Mouse (Mus musculus) layer of hippocampus, postnatal 36 days (tissue): Measurements from ENCODE around the gene Grasp. TPM values are rescaled to one million over a fixed set of nuclear protein-coding genes. Genes with fewer than 3 reads are reported as not detected.

Experiments
- DNase-seq, 2 experiments: peaks; one replicate each; pipeline ENCODE4 v3.0.0; 2022
- microRNA-seq, 2 experiments: library from miRNA; unstranded; fragments of <30 nt; microRNA quantifications; one replicate each; pipeline ENCODE4 v1.2.0; 2021
- total RNA-seq, 2 experiments: library from RNA; stranded (reverse); gene quantifications; 2 replicates each; pipeline ENCODE4 v1.2.3; 2021

Gene Grasp
- total RNA-seq, 2 experiments from 2014 or later: 68.7 to 70.3 TPM

- DNase-seq: no peak
Measured at GRCm38 (mm10) chr15:101278589-101278988, 54.6 kb downstream of the Grasp start.

- no peak for DNase-seq
Measured at GRCm38 (mm10) chr15:101279430-101279999, 55.5 kb downstream of the Grasp start.

Small RNAs within 50 kb of the gene (microRNA-seq; reads per million reads assigned to microRNA genes)
- gene Mir6962: 4.5 to 4.7 reads per million in 2 experiments

Other genes with a start within 250 kb of the Grasp start
- not detected for gene Gm47841, start 176.8 kb upstream of the Grasp start, total RNA-seq
- 1 to 10 TPM; 1.1 to 1.2 TPM for gene Fignl2, start 145.6 kb upstream of the Grasp start, total RNA-seq
- not detected for gene Ankrd33, start 108.4 kb upstream of the Grasp start, total RNA-seq
- gene Acvrl1, start 95.7 kb upstream of the Grasp start, total RNA-seq: 1 to 10 TPM; 7.5 to 8.9 TPM
- 10 to 100 TPM; 85.2 to 88.5 TPM for gene Acvr1b, start 50.1 kb upstream of the Grasp start, total RNA-seq
- gene Nr4a1, start 30.1 kb downstream of the Grasp start, total RNA-seq: 10 to 100 TPM; 53.8 to 63.8 TPM
- gene Atg101, start 60.1 kb downstream of the Grasp start, total RNA-seq: 10 to 100 TPM; 48.8 to 49.5 TPM
- under 1 TPM; 0.20 to 0.30 TPM for gene 6030408B16Rik, start 69.0 kb downstream of the Grasp start, total RNA-seq
- under 1 TPM in 1 of 2 experiments, not detected in 1; 0.46 TPM for gene Krt80, start 146.0 kb downstream of the Grasp start, total RNA-seq
- gene Krt7, start 186.9 kb downstream of the Grasp start, total RNA-seq: not detected
- gene Krt87, start 214.6 kb downstream of the Grasp start, total RNA-seq: under 1 TPM; 0.48 to 0.77 TPM
- gene Krt88, start 223.6 kb downstream of the Grasp start, total RNA-seq: not detected
- gene Krt81, start 239.6 kb downstream of the Grasp start, total RNA-seq: not detected
- not detected for gene Krt86, start 249.3 kb downstream of the Grasp start, total RNA-seq